Mouse (Mus musculus) bone marrow macrophage, adult 2 months (primary cell): ENCODE data around the gene Nlgn3.

ENCODE experiments used
- CTCF ChIP-seq: IDR thresholded peaks from 2 replicates; pipeline ENCODE4 v1.5.1; 2012; ENCODE audit warnings: low read depth, mild to moderate bottlenecking, low read length, moderate library complexity
- POLR2A ChIP-seq: IDR thresholded peaks from 2 replicates; pipeline ENCODE4 v1.6.1; 2012; ENCODE audit warnings: mild to moderate bottlenecking, low read depth, low read length, borderline replicate concordance

- TF ChIP-seq CTCF (no peak), POLR2A (no peak)
Measured at GRCm38 (mm10) chrX:101290111-101290510, 8.9 kb upstream of the Nlgn3 start.
